27 mouse cellular contexts compared by ENCODE assay signal in genomic region chr3:83586086-83586485, GRCm38 (mm10).
"Had no signal": no experiment of that assay in that cellular context is flagged by ENCODE, and none has a peak within 500 bp of the region (broad histone marks: within the 10 kb centered on the region; RNA-seq: fewer than 3 reads in every experiment).

No protein-coding gene starts in this region.

- H3K4me3 ChIP-seq: gastrocnemius, adult 2 months; heart, adult 2 months; heart, embryonic 13.5 days; heart, embryonic 15.5 days; hindbrain, embryonic 10.5 days; hindbrain, embryonic 13.5 days; layer of hippocampus, adult 2 months; left cerebral cortex, adult 2 months; limb, embryonic 10.5 days; limb, embryonic 12.5 days; liver, embryonic 13.5 days; liver, embryonic 15.5 days had no signal

- H3K27ac ChIP-seq: gastrocnemius, adult 2 months; heart, adult 2 months; heart, embryonic 13.5 days; heart, embryonic 15.5 days; hindbrain, embryonic 13.5 days; layer of hippocampus, adult 2 months; left cerebral cortex, adult 2 months; limb, embryonic 10.5 days; limb, embryonic 12.5 days; liver, embryonic 13.5 days; liver, embryonic 15.5 days had no signal

- DNase-seq: gastrocnemius, adult 2 months; gastrocnemius, postnatal 10 days; gastrocnemius, postnatal 25 days; heart, adult 2 months; heart, postnatal 4 days; kidney, adult 18-20 months; kidney, adult 8-10 months; kidney, postnatal 10 days; kidney, postnatal 25 days; kidney, postnatal 4 days; liver; liver, embryonic 13.5 days; liver, postnatal 0 days had no signal

- H3K9me3 ChIP-seq: heart, embryonic 13.5 days; heart, embryonic 15.5 days; hindbrain, embryonic 10.5 days; limb, embryonic 10.5 days; liver, embryonic 13.5 days; liver, embryonic 15.5 days had no signal

- H3K4me2 ChIP-seq: heart, embryonic 11.5 days; heart, embryonic 13.5 days; heart, embryonic 15.5 days; hindbrain, embryonic 13.5 days; limb, embryonic 12.5 days; liver, embryonic 11.5 days; liver, embryonic 13.5 days; liver, embryonic 15.5 days had no signal

- H3K36me3 ChIP-seq: heart, embryonic 13.5 days; heart, embryonic 15.5 days; hindbrain, embryonic 10.5 days; hindbrain, embryonic 13.5 days; limb, embryonic 10.5 days; limb, embryonic 12.5 days; liver, embryonic 13.5 days; liver, embryonic 15.5 days had no signal

- ATAC-seq: hindbrain, embryonic 16.5 days; inflammation-experienced regulatory T-cells, adult 6 months; intestine, embryonic 16.5 days; liver, postnatal 0 days had no signal

- H3K4me1 ChIP-seq: heart, embryonic 15.5 days; liver, embryonic 13.5 days; liver, embryonic 15.5 days had no signal

- H3K27me3 ChIP-seq: heart, embryonic 13.5 days; heart, embryonic 15.5 days; limb, embryonic 12.5 days; liver, embryonic 13.5 days; liver, embryonic 15.5 days had no signal

- H3K9ac ChIP-seq: heart, embryonic 13.5 days; heart, embryonic 15.5 days; hindbrain, embryonic 13.5 days; limb, embryonic 12.5 days; liver, embryonic 13.5 days; liver, embryonic 15.5 days; liver, postnatal 0 days had no signal
